Mouse (Mus musculus): ENCODE measurements at regions not wholly inside any gene's neighbourhood (a gene's known extent, or its start where the extent isn't known, plus 50 kb on each side); places are given as distances from the start of the nearest gene placed in this dataset.
"Not testable (repeated sequence)": the region's sequence is repeated elsewhere in the genome, so short reads cannot be mapped to it uniquely, and the experiment has no call there.

GRCm38 (mm10) chr12:39605289-39605688, 432.5 kb downstream of the Arl4a start:
- no peak for DNase-seq
- H3K36me3 ChIP-seq (ENCODE audit: control insufficient read depth, insufficient read depth, low read length): no peaks in the 10 kb centered on the region
- TF ChIP-seq POLR2A (IDR thresholded peaks at IDR 0.05; ENCODE audit: control insufficient read depth, extremely low read depth, insufficient read depth, low read length, poor library complexity): no peak
- TF ChIP-seq CTCF (IDR thresholded peaks at IDR 0.05; ENCODE audit: borderline replicate concordance, control insufficient read depth, extremely low read depth, insufficient read depth, low read length, poor library complexity): no peak
- no peaks in the 10 kb centered on the region for H3K4me1 ChIP-seq (replicated peaks; ENCODE audit: control insufficient read depth, insufficient read depth, low read length)
- no peaks in the 10 kb centered on the region for H3K27me3 ChIP-seq (ENCODE audit: control insufficient read depth, insufficient read depth, low read length)
- WGBS: 74% methylated on average over 3 of the region's 3 CpGs
- H3K4me3 ChIP-seq (ENCODE audit: control insufficient read depth, insufficient read depth, low read length): no peak overlapping the region
- H3K27ac ChIP-seq (ENCODE audit: control insufficient read depth, insufficient read depth, low read length): no peak overlapping the region

- WGBS: 73% methylated on average over 4 of the region's 4 CpGs
- no peaks in the 10 kb centered on the region for H3K36me3 ChIP-seq (ENCODE audit: control insufficient read depth, insufficient read depth, low read length)
- TF ChIP-seq POLR2A (IDR thresholded peaks at IDR 0.05; ENCODE audit: control insufficient read depth, extremely low read depth, insufficient read depth, low read length, poor library complexity) (no peak), CTCF (IDR thresholded peaks at IDR 0.05; ENCODE audit: borderline replicate concordance, control insufficient read depth, extremely low read depth, insufficient read depth, low read length, poor library complexity) (no peak)
- no peaks in the 10 kb centered on the region for H3K4me1 ChIP-seq (replicated peaks; ENCODE audit: control insufficient read depth, insufficient read depth, low read length)
- DNase-seq: no peak
- no peak overlapping the region for H3K27ac ChIP-seq (ENCODE audit: control insufficient read depth, insufficient read depth, low read length)
- H3K27me3 ChIP-seq (ENCODE audit: control insufficient read depth, insufficient read depth, low read length): no peaks in the 10 kb centered on the region
- H3K4me3 ChIP-seq (ENCODE audit: control insufficient read depth, insufficient read depth, low read length): no peak overlapping the region
Observed at GRCm38 (mm10) chr12:39604723-39605122, 433.1 kb downstream of the Arl4a start.

GRCm38 (mm10) chr12:39594726-39595125, 443.1 kb downstream of the Arl4a start:
- DNase-seq: no peak
- 32% methylated on average over 1 of the region's 1 CpGs for WGBS
- TF ChIP-seq POLR2A (IDR thresholded peaks at IDR 0.05; ENCODE audit: control insufficient read depth, extremely low read depth, insufficient read depth, low read length, poor library complexity): no peak
- TF ChIP-seq CTCF (IDR thresholded peaks at IDR 0.05; ENCODE audit: borderline replicate concordance, control insufficient read depth, extremely low read depth, insufficient read depth, low read length, poor library complexity): no peak

GRCm38 (mm10) chr12:39593781-39594180, 444.0 kb downstream of the Arl4a start:
- not testable (repeated sequence) for H3K27me3 ChIP-seq (ENCODE audit: control insufficient read depth, insufficient read depth, low read length); H3K4me1 ChIP-seq (replicated peaks; ENCODE audit: control insufficient read depth, insufficient read depth, low read length); H3K4me3 ChIP-seq (ENCODE audit: control insufficient read depth, insufficient read depth, low read length); DNase-seq; H3K27ac ChIP-seq (ENCODE audit: control insufficient read depth, insufficient read depth, low read length); H3K36me3 ChIP-seq (ENCODE audit: control insufficient read depth, insufficient read depth, low read length)

More at GRCm38 (mm10) chr12:39594726-39595125, 443.1 kb downstream of the Arl4a start:
- H3K4me1 ChIP-seq (replicated peaks; ENCODE audit: control insufficient read depth, insufficient read depth, low read length): no peaks in the 10 kb centered on the region
- H3K27me3 ChIP-seq (ENCODE audit: control insufficient read depth, insufficient read depth, low read length): no peaks in the 10 kb centered on the region
- H3K27ac ChIP-seq (ENCODE audit: control insufficient read depth, insufficient read depth, low read length): no peak overlapping the region
- H3K36me3 ChIP-seq (ENCODE audit: control insufficient read depth, insufficient read depth, low read length): no peaks in the 10 kb centered on the region
- no peak overlapping the region for H3K4me3 ChIP-seq (ENCODE audit: control insufficient read depth, insufficient read depth, low read length)

GRCm38 (mm10) chr12:39587204-39587909, 450.5 kb downstream of the Arl4a start:
- no peak for DNase-seq
- Histone ChIP-seq H3K4me1 (replicated peaks; ENCODE audit: control insufficient read depth, insufficient read depth, low read length) (no peaks in the 10 kb centered on the region), H3K27ac (ENCODE audit: control insufficient read depth, insufficient read depth, low read length) (no peak overlapping the region), H3K36me3 (ENCODE audit: control insufficient read depth, insufficient read depth, low read length) (no peaks in the 10 kb centered on the region), H3K27me3 (ENCODE audit: control insufficient read depth, insufficient read depth, low read length) (no peaks in the 10 kb centered on the region), H3K4me3 (ENCODE audit: control insufficient read depth, insufficient read depth, low read length) (no peak overlapping the region)
- 78% methylated on average over 5 of the region's 5 CpGs for WGBS
- TF ChIP-seq CTCF (IDR thresholded peaks at IDR 0.05; ENCODE audit: borderline replicate concordance, control insufficient read depth, extremely low read depth, insufficient read depth, low read length, poor library complexity) (no peak), POLR2A (IDR thresholded peaks at IDR 0.05; ENCODE audit: control insufficient read depth, extremely low read depth, insufficient read depth, low read length, poor library complexity) (no peak)

GRCm38 (mm10) chr12:39586163-39586562, 451.7 kb downstream of the Arl4a start:
- DNase-seq: no peak
- 92% methylated on average over 4 of the region's 4 CpGs for WGBS

GRCm38 (mm10) chr12:39577610-39578009, 460.2 kb downstream of the Arl4a start:
- WGBS: 90% methylated on average over 1 of the region's 1 CpGs
- H3K4me1 ChIP-seq (replicated peaks; ENCODE audit: control insufficient read depth, insufficient read depth, low read length): no peaks in the 10 kb centered on the region
- no peaks in the 10 kb centered on the region for H3K36me3 ChIP-seq (ENCODE audit: control insufficient read depth, insufficient read depth, low read length)
- no peak overlapping the region for H3K4me3 ChIP-seq (ENCODE audit: control insufficient read depth, insufficient read depth, low read length)
- DNase-seq: no peak
- H3K27me3 ChIP-seq (ENCODE audit: control insufficient read depth, insufficient read depth, low read length): no peaks in the 10 kb centered on the region
- H3K27ac ChIP-seq (ENCODE audit: control insufficient read depth, insufficient read depth, low read length): no peak overlapping the region
- no peak for TF ChIP-seq POLR2A (IDR thresholded peaks at IDR 0.05; ENCODE audit: control insufficient read depth, extremely low read depth, insufficient read depth, low read length, poor library complexity)
- no peak for TF ChIP-seq CTCF (IDR thresholded peaks at IDR 0.05; ENCODE audit: borderline replicate concordance, control insufficient read depth, extremely low read depth, insufficient read depth, low read length, poor library complexity)

More at GRCm38 (mm10) chr12:39586163-39586562, 451.7 kb downstream of the Arl4a start:
- no peaks in the 10 kb centered on the region for H3K4me1 ChIP-seq (replicated peaks; ENCODE audit: control insufficient read depth, insufficient read depth, low read length)
- no peaks in the 10 kb centered on the region for H3K27me3 ChIP-seq (ENCODE audit: control insufficient read depth, insufficient read depth, low read length)
- H3K36me3 ChIP-seq (ENCODE audit: control insufficient read depth, insufficient read depth, low read length): no peaks in the 10 kb centered on the region
- TF ChIP-seq CTCF (IDR thresholded peaks at IDR 0.05; ENCODE audit: borderline replicate concordance, control insufficient read depth, extremely low read depth, insufficient read depth, low read length, poor library complexity) (no peak), POLR2A (IDR thresholded peaks at IDR 0.05; ENCODE audit: control insufficient read depth, extremely low read depth, insufficient read depth, low read length, poor library complexity) (no peak)
- no peak overlapping the region for H3K27ac ChIP-seq (ENCODE audit: control insufficient read depth, insufficient read depth, low read length)
- H3K4me3 ChIP-seq (ENCODE audit: control insufficient read depth, insufficient read depth, low read length): no peak overlapping the region

Data from thymus, adult 2 months (tissue).